Mouse (Mus musculus) G1E-ER4 (cell line): ENCODE measurements around the gene Arfgef3. TPM values are rescaled to one million over a fixed set of nuclear protein-coding genes. Genes with fewer than 3 reads are reported as not detected.

Experiments used
- GATA1 ChIP-seq: IDR thresholded peaks from one replicate; pipeline ENCODE4 v1.8.0; 2012; ENCODE audit warnings: low read length, inconsistent platforms
- polyA plus RNA-seq: library from polyadenylated mRNA; stranded (reverse); fragments of >175 nt; gene quantifications from 2 replicates; pipeline ENCODE4 v1.2.3, GENCODE M21; 2012

Arfgef3 gene
- not detected in 2 replicates for polyA plus RNA-seq

GRCm38 (mm10) chr10:18743286-18744142, at the start of gene Arfgef3:
Gene Arfgef3 (minus strand): TSS chr10:18743949.
- no peak for TF ChIP-seq GATA1

- TF ChIP-seq GATA1: no peak
Observed at GRCm38 (mm10) chr10:18790063-18790462, 46.3 kb upstream of the Arfgef3 start.

- TF ChIP-seq GATA1: no peak
Observed at GRCm38 (mm10) chr10:18788601-18789000, 44.9 kb upstream of the Arfgef3 start.

- no peak for TF ChIP-seq GATA1
Observed at GRCm38 (mm10) chr10:18786693-18787092, 42.9 kb upstream of the Arfgef3 start, which contains the start of gene Gm4922. Gene Gm4922 (minus strand): TSS chr10:18786793.

- no peak for TF ChIP-seq GATA1
Observed at GRCm38 (mm10) chr10:18777546-18777945, 33.8 kb upstream of the Arfgef3 start.

- TF ChIP-seq GATA1: no peak
Observed at GRCm38 (mm10) chr10:18772537-18773179, 28.9 kb upstream of the Arfgef3 start.

GRCm38 (mm10) chr10:18769909-18770308, 26.2 kb upstream of the Arfgef3 start:
- TF ChIP-seq GATA1: no peak

GRCm38 (mm10) chr10:18760241-18760640, 16.5 kb upstream of the Arfgef3 start:
- no peak for TF ChIP-seq GATA1

- TF ChIP-seq GATA1: no peak
Observed at GRCm38 (mm10) chr10:18750057-18750456, 6.3 kb upstream of the Arfgef3 start.

- no peak for TF ChIP-seq GATA1
Observed at GRCm38 (mm10) chr10:18742086-18742485, 1.7 kb downstream of the Arfgef3 start.

- TF ChIP-seq GATA1: no peak
Observed at GRCm38 (mm10) chr10:18741024-18741423, 2.7 kb downstream of the Arfgef3 start.

- TF ChIP-seq GATA1: no peak
Observed at GRCm38 (mm10) chr10:18728548-18728947, 15.2 kb downstream of the Arfgef3 start.

GRCm38 (mm10) chr10:18711436-18711835, 32.3 kb downstream of the Arfgef3 start:
- no peak for TF ChIP-seq GATA1

GRCm38 (mm10) chr10:18710949-18711348, 32.8 kb downstream of the Arfgef3 start:
- no peak for TF ChIP-seq GATA1

- TF ChIP-seq GATA1: no peak
Observed at GRCm38 (mm10) chr10:18709836-18710235, 33.9 kb downstream of the Arfgef3 start.

GRCm38 (mm10) chr10:18708641-18709040, 35.1 kb downstream of the Arfgef3 start:
- no peak for TF ChIP-seq GATA1

GRCm38 (mm10) chr10:18704393-18705120, 39.2 kb downstream of the Arfgef3 start:
- no peak for TF ChIP-seq GATA1
